Mouse (Mus musculus) ES-E14 (cell line): ENCODE results near the gene Antxr1.

Source experiments
- CHD2 ChIP-seq: IDR thresholded peaks from 2 replicates; pipeline ENCODE4 v1.6.1; 2014; ENCODE audit warnings: mild to moderate bottlenecking, low read depth, low read length, inconsistent platforms
- HCFC1 ChIP-seq: IDR thresholded peaks from 2 replicates; pipeline ENCODE4 v1.6.1; 2012; ENCODE audit warnings: low read length, inconsistent platforms, borderline replicate concordance; ENCODE audit not compliant: insufficient read depth
- MAFK ChIP-seq: IDR thresholded peaks from 2 replicates; pipeline ENCODE4 v1.6.1; 2014; ENCODE audit warnings: mild to moderate bottlenecking, low read depth, low read length, inconsistent platforms; ENCODE audit not compliant: insufficient read depth
- ZC3H11A ChIP-seq: IDR thresholded peaks from 2 replicates; pipeline ENCODE4 v1.6.1; 2012; ENCODE audit warnings: low read depth, mild to moderate bottlenecking, inconsistent platforms, low read length, borderline replicate concordance
- ZNF384 ChIP-seq: IDR thresholded peaks from 2 replicates; pipeline ENCODE4 v1.6.1; 2012; ENCODE audit warnings: low read depth, low read length, inconsistent platforms

- no peak for TF ChIP-seq ZC3H11A
- peak; percentile 78 for TF ChIP-seq MAFK
- TF ChIP-seq CHD2: no peak
- no peak for TF ChIP-seq HCFC1
- TF ChIP-seq ZNF384: no peak
Observed at GRCm38 (mm10) chr6:87207373-87207982, 128.1 kb downstream of the Antxr1 start.
